Mouse (Mus musculus) myocyte (in vitro differentiated cells): ENCODE results near the gene Nfe2l3.

Experiments
- CEBPB ChIP-seq: IDR thresholded peaks from 2 replicates; pipeline ENCODE4 v1.6.1; 2011; ENCODE audit warnings: mild to moderate bottlenecking, moderate library complexity; ENCODE audit not compliant: poor library complexity, insufficient read depth, severe bottlenecking
- SRF ChIP-seq: IDR thresholded peaks from one replicate; pipeline ENCODE4 v1.6.1; 2011; ENCODE audit warnings: low read depth; ENCODE audit not compliant: control insufficient read depth, insufficient read length
- TCF12 ChIP-seq: IDR thresholded peaks from one replicate; pipeline ENCODE4 v1.6.1; 2011; ENCODE audit warnings: mild to moderate bottlenecking, control low read depth; ENCODE audit not compliant: poor library complexity, insufficient read depth, severe bottlenecking

GRCm38 (mm10) chr6:51486076-51486710 lies 53.7 kb downstream of the Nfe2l3 start:
- TF ChIP-seq TCF12 (no peak), SRF (no peak), CEBPB (no peak)
